Mouse (Mus musculus) subcutaneous adipose tissue, adult 2 months (tissue): ENCODE data around the gene Tmem109. TPM values are rescaled to one million over a fixed set of nuclear protein-coding genes. Genes with fewer than 3 reads are reported as not detected.

Experiments
- polyA plus RNA-seq: library from polyadenylated mRNA; depleted of rRNA; stranded (reverse); fragments of >200 nt; gene quantifications from 2 replicates; pipeline ENCODE4 v1.2.3, GENCODE M21; 2012; ENCODE audit warnings: low replicate concordance; rRNA removed

The Tmem109 gene
- 204 and 245 TPM in 2 replicates for polyA plus RNA-seq

DNA sequence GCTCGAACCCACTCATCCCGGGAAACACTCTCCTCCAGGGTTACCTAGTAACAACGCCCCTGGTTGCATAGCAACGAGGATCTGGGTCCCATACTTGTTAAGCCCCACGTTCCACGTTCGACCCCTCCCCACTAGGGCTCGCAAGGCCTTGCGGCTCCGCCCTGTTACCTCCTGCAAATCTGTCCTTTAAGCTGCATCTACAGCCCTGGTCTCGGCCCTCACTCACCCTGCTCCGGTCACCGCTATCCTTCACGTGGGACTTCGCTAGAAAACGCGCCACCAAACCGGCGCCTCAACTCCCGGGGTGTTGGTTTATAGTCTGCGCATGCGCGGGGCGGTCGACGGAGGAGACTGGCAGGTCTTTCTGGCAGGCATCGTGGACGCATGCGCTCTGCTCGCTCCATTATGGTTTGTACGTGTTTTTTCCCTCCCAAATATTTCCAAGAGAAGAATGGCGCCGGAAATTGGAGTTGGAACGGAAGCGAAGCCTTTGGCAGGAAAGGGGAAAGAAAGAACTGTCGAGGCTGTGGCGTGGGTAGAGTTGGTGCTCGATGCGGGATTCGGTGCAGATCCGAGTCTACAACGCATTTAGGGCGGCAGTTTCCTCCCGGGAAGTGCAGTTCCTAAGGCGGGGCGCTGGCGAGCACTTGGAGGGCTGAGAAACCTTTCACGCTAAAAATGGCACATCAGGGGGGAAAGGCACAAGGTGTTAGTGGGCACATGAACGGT lies at the start of gene Tmem109:
Tmem109 (minus strand) TSS at position 576 of the 729 bp plus-strand sequence.

DNA sequence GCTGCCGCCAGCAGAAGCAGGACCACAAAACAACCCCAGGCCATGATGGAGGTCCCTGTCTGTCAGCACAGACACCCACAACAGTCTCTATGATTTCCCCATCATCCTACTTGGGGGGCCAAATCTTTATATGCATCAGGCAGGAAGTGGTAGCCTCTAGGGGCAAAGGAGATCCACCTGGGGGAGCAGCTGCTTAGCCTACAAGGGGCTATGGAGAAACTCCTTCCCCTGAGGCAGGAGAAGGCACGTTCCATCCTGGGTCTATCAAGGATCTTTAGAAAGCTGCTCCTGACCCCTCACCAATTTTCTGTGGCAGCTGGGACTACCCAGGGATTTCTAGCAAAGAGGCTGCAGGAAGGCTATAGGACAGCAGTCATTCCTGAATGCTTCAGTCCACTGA lies 38.7 kb upstream of the Tmem109 start, which contains the start of gene Zp1:
Zp1 (minus strand) TSS at position 101 of the 400 bp plus-strand sequence.

DNA sequence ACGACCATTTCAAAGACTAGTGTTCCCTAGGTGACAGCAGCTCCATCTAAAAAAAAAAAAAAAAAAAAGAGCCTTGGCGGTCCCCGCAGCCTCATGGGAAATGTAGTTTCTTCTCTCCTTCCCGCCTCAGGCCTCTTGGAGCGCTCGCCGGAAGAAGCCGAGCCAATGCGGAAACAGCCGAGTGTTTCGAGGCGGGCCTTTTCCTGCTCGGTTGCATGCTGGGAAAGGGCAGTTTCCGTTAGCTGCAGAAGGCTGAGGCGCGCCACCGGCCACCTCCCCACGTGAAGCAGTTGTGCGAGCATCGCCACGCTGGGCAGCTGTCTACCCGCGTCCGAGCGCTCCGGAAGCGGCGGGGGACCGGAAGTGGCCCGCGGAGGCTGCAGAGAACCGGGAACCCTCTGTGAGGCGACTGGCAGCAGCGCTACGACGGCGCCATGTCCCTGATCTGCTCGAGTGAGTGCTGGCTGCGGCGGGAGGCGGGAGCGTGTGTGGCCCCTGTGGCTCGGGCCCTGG lies 13.3 kb upstream of the Tmem109 start, which contains the start of gene Prpf19:
Prpf19 (plus strand) TSS at position 216 of the 513 bp plus-strand sequence.

DNA sequence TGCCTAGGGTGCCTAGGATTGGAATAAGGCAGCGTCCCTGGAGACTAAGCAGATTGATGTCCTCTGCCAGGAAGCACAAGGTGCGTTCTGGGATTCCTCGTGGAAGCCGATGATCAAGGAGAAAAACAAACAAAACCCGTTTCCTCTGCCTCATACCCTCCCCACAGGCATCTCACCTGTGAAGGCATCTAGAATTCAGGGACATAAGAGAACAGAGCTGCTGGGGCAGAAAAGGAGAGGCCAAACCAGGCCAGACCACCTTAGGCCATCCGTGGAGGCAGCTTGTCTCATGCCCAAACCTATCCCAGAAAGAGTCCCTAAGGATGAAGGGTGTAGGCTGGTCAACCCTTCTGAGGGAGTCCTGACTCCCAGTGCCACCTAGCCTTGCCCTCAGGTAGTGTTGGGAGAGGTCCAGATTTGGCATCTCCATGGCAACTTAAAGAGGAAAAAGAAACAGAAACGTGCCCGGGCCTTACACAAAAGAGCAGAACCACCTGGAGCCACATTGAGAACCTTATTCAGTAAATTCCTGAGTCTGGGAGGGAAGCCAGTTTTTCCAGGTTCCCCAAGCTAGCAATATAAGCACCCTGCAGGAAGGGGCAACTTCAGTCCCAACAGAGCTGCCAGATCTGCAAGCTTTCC lies 11.8 kb downstream of the Tmem109 start, which contains the start of gene Tmem132a:
Tmem132a (minus strand) TSS at position 55 of the 642 bp plus-strand sequence.

DNA sequence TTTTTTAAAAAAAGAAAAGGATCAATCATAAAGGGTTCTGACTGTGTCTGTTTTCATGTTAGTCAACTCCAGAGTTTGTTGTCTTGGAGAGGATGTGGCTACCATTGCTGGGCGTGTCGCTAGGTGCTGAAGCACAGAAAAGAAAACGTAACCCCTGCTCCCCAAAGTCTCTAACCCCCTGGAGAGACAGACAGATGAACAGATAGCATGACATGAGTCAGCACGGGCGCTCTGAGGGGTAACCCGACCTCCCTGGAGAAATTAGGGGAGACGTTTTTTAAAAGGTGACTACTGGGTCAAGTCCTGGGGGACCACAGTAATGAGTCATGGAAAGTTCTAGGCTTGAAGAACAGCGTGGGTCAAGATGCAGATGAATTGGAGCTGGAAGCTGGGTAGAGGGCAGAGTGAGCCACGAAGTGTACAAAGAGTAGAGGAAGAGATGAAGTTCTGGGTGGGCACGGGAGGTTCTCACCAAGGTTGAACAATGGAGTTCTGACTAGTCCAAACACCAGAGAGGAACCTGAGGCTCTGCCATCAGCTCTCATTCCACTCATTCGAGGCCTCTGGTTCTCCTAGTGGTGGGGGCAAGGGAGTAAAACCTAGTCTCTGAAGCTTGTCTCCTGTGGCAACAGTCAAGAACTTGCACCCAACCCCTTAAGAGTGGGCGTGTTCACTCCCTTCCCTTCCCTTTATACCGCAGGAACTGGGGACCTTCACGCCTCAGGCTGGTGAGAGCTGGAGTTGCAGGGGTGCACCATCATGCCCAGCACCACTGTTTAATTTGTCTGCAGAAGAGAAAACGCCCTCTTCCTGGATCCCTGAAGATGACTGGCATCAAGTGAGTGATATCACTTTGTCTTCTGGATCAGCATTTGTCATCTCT lies 42.5 kb downstream of the Tmem109 start, which contains the start of gene Slc15a3:
Slc15a3 (plus strand) TSS at position 718 of the 883 bp plus-strand sequence.

DNA sequence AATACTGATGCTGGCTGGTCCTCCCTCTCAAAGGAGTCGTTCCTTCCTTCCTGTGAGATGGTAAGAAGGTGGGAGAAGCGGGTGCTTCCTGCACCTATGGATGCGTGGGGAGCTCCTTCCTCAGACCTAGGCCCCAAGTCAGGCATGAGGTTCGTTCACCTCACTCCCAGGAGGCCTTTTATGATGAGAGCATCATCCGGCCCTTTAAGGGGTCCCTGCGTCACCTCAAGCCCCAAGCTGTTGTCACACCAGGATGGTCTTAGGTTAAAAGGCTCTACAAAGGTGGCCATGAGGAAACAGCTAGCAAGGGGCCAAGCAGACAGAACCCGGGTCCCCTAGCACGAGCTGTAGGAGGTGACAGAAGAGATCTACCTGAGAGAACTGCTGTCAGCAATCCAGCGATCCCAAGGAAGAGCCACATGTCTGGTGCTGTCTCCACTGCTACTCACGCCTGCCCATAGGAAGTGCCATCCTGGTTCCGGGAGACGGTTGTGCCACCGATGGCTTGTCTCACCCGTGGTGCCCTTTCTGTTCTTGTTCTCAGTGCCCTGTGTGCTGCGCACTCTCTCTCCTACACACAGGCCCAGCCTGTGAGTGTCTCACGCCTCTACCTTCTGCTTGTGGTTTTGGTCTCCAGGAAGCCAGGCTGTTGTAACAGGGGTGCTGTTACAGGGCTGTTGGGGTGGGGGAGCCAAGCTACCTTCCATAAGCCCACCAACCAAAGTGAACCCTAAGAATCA lies 52.2 kb downstream of the Tmem109 start, which contains the start of gene Cd6:
Cd6 (minus strand) TSS at position 623 of the 740 bp plus-strand sequence.

Other genes with a start within 250 kb of the Tmem109 start
- gene Vwce, start 247.8 kb downstream of the Tmem109 start, polyA plus RNA-seq, result 0.14 and 0.50 TPM in 2 replicates
- gene Pga5, start 203.9 kb downstream of the Tmem109 start, polyA plus RNA-seq, result 0.64 TPM in 1 of 2 replicates, not detected in the other
- 26.3 and 34.3 TPM in 2 replicates for gene Vps37c, start 193.3 kb downstream of the Tmem109 start, polyA plus RNA-seq
- 0.68 and 0.80 TPM in 2 replicates for gene Cd5, start 143.0 kb downstream of the Tmem109 start, polyA plus RNA-seq
- gene Cd6, start 51.9 kb downstream of the Tmem109 start, polyA plus RNA-seq, result 0.24 and 1.0 TPM in 2 replicates
- gene Slc15a3, start 42.3 kb downstream of the Tmem109 start, polyA plus RNA-seq, result 6.2 and 12.4 TPM in 2 replicates
- 20.4 and 60.0 TPM in 2 replicates for gene Tmem132a, start 12.1 kb downstream of the Tmem109 start, polyA plus RNA-seq
- gene Prpf19, start 13.2 kb upstream of the Tmem109 start, polyA plus RNA-seq, result 214 and 361 TPM in 2 replicates
- 0.22 TPM in 1 of 2 replicates, not detected in the other for gene Zp1, start 38.6 kb upstream of the Tmem109 start, polyA plus RNA-seq
- 0.16 and 13.9 TPM in 2 replicates for gene Ptgdr2, start 55.2 kb upstream of the Tmem109 start, polyA plus RNA-seq
- 6.0 and 10.1 TPM in 2 replicates for gene Ccdc86, start 67.3 kb upstream of the Tmem109 start, polyA plus RNA-seq
- gene Ms4a10, start 92.7 kb upstream of the Tmem109 start, polyA plus RNA-seq, result 0.50 TPM in 1 of 2 replicates, not detected in the other
- 0.10 TPM in 1 of 2 replicates, not detected in the other for gene Ms4a15, start 111.2 kb upstream of the Tmem109 start, polyA plus RNA-seq
- gene Ms4a18, start 136.0 kb upstream of the Tmem109 start, polyA plus RNA-seq, result not detected in 2 replicates
- gene Ms4a8a, start 199.1 kb upstream of the Tmem109 start, polyA plus RNA-seq, result 4.3 and 6.3 TPM in 2 replicates
- not detected in 2 replicates for gene 1700017D01Rik, start 248.9 kb upstream of the Tmem109 start, polyA plus RNA-seq